Mouse (Mus musculus) spleen, adult 18-20 months (tissue): ENCODE results near the gene Fhl5.
"Not testable (repeated sequence)": the region's sequence is repeated elsewhere in the genome, so short reads cannot be mapped to it uniquely, and the experiment has no call there.

Experiments
- DNase-seq, 2 experiments: peaks; one replicate each; pipeline ENCODE4 v3.0.0; 2022; ENCODE audit warnings: mixed read lengths in 2 of 2

Fhl5 gene

DNA sequence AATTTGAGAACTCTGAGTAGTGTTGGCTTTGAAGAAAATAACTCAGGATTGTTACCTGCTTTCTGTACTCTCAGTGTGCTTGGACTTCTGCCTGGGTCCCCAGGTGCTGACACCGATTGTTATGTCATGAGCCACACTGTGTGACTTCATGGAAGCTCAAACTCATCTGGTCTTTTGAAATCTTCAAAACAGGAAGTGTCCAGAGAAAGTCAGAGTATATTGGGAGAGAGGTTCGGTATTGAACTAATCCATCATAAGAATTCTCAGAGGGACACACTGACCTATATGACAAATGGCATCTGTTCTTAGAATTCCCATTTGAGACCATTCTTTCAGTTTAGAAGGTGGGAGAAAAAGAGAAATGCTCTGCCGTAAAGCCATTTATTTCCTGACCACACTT, at the start of gene Fhl5:
Fhl5 (minus strand) TSS at position 101 of the 400 bp plus-strand sequence.
- no peak for DNase-seq

DNA sequence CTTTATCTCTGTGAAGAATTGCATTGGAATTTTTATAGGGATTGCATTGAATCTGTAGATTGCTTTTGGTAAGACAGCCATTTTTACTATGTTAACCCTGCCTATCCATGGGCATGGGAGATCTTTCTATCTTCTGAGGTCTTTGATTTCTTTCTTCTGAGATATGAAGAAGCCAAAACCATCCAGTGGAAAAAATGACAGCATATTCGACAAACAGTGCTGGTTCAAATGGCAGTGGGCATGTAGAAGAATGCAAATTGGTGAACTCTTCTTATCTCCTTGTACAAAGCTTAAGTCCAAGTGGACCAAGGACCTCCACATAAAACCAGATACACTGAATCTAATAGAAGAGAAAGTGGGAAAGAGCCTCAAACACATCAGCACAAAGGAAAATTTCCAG, 42.3 kb upstream of the Fhl5 start:
- not testable (repeated sequence) for DNase-seq

DNA sequence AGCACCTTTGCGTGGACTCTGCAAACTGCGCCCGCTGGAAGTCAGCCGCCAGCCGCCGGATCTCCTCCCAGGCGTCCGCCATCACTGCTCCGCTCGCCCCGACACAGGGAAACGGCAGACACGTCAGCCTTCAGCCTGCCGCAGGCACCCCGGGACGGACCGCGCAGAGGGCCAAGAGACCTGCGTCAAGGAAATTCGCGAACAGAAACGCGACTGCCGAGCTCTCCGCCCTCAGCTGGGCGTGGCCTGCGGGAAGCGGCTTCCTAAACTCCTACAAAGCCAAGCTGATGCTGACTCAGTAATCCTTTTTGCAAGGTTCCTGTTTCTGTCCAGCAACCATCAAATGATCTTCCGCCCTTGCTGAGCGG, 39.0 kb upstream of the Fhl5 start, which contains the start of gene Ufl1:
Ufl1 (minus strand) TSS at position 151 of the 368 bp plus-strand sequence.
- peak; percentile 87 to 95 for DNase-seq

DNA sequence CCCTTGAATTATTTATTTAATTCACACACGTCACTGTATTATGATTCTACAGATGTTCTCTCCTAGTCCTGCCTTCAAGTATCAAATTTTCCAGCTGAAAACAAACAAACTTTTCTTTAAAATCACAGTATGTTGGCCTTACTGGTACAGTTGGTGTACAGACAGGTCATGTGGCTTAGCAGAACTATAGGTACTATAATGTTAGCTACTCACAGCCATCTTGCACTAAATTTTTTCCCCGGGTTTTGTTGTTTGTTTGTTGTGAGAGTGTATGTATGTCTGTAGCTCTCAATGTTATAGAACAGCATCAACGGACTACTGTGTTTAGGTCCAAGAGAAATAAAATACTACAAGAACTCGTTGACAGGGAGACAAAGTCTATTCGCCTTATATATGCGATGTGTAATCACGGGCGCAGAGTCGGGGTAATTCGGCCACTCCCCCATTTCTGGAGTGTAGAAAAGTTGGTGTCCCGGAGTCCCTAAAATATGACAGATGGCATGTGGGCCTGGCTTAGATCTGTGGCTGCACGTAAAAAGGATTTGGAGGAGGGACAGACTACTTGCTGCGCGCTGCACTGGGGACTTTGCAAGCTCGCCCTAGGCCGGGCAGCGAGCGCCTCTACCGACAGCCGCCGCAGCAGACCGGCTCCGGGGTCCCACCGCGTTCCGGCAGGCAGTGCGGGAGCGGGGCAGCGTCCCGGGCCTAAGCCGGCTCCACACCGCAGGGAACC, 38.4 kb upstream of the Fhl5 start:
- DNase-seq: no peak

DNA sequence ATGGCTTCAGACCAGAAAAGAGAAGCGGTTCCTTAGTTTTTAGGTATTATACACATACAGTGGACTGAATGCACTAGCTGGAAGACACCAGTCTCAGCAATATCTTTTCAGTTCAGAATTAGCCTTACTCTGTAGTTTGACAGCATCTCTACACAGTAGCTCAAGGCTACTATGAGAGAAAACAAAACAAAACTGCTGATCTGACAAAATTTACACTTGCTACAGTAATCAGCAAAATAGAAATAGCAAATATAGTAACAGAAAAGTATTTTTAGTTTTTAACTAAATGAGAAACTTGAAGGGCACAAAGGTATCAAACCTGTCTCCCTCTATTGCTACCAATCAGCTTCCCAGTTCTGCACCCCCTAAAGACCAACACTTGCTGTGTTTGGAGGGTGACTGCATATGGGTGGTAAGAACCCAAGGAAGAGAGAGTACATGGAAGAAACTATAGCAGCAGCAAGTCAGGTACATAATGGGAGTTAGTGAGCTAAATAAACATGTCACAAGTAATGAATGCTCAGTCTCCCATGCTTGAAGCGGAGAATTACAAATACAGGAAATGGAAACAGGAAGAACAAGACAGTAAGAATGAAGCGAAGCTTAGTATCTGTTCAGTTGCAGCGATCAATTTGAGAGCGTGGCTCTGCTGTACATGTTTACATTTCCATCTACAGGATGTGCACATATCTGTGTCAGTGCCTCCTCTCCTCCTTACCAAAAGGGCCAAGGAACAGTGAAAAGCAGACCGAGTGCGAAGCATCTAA, 30.4 kb upstream of the Fhl5 start:
- DNase-seq: no peak

DNA sequence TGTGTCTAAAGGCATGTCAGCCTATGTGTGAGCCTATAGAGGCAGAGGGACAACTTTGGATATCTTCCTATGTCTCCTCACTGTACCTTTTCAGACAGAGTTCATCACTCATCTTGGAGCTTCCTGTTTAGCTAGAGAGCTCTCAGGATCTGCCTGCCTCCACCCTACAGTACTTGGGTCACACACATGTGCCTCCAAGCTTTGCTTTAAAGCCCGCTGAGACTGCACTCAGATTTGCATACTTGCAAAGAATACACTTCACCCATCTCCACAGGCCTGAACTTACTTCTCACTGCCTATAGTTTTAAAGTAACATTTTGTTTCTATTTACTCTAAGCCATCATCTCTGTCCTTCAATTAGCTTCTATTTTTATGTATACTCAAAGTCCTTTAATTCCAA, 29.2 kb upstream of the Fhl5 start:
- DNase-seq: no peak

DNA sequence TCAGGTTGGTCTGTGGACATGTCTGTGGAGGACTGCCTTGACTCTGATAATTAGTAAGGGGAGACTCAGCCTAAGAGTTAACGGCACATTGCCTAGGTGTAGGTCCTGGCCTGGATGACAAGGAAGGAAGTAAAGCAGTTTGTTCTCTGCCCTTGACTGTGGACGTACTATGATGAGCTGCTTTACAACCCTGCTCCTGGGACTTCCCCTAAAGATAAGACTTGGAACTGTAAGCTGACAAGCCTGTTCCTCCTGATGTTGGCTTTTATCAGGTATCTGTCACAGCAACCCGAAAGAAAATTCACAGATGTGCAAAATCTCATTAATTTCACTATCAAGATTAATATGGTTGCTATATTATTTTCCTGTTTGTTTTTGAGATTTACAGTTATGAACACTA, 24.5 kb upstream of the Fhl5 start:
- no peak for DNase-seq

DNA sequence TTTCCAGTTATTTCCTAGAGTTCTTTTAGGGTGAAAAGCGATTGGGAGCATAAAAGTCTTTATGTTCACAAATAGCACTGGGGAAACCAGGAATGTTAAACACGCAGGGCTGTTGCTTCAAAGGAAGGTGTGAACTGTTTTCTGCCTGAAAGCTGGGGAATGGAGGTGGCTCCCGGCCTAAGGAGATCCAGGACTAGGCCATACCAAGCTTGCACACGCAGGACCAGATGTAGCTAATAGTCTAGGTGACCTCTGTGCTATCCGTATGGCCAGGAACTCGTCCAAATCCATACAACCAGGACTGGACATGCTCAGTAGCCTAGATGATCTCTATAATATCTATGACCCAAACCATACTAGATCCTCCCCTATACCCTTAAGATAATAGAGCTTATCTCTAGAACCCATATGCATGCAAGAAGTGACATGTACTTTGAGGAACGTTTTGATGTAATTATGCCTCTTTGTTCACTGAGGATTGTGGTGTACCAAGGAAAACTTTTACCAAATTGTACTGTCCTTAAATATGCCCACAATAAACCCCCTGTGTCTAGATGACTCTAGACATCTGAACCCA, 15.2 kb upstream of the Fhl5 start:
- DNase-seq: no peak

DNA sequence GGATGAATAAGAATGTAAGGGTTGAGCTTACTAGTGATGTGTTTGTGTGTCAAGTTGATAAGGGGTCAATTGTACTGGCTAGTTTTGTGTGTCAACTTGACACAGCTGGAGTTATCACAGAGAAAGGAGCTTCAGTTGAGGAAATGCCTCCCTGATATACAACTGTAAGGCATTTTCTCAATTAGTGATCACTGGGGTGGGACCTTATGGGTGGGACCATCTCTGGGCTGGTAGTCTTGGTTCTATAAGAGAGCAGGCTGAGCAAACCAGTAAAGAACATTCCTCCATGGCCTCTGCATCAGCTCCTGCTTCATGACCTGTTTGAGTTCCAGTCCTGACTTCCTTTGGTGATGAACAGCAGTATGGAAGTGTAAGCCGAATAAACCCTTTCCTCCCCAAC, 7.0 kb downstream of the Fhl5 start:
- not testable (repeated sequence) for DNase-seq

DNA sequence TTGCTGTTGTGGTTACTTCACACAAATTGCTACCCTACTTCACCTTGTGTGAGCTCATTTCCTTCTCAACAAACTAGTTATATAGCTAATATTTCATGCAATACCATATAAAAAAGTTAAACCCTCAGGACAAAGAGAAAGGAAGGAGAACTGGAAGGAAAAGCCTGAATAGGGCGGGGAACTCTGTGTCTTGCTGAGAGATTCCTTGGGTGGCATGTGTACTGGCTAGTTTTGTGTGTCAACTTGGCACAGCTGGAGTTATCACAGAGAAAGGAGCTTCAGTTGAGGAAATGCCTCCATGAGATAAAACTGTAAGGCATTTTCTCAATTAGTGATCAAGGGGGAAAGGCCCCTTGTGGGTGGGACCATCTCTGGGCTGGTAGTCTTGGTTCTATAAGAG, 8.9 kb downstream of the Fhl5 start:
- not testable (repeated sequence) for DNase-seq

DNA sequence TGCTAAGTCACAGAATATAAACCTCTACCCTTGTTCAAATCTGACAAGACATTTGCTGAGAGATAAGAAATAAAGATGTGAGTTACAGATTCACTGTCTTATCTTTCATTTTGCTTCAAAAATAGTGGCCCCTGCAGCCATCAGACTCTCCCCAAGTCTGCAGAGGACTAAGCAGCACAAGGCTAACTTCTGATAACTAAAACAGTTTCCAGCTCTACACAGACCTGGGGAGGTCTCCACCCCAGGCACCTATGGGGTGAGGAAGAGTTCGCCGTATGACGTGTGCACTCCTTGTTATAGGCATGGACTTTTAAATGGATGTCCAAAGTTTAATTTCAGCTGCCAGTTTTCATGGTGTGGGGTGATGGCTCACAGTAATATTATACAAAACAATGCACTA, 10.1 kb downstream of the Fhl5 start:
- DNase-seq: no peak

DNA sequence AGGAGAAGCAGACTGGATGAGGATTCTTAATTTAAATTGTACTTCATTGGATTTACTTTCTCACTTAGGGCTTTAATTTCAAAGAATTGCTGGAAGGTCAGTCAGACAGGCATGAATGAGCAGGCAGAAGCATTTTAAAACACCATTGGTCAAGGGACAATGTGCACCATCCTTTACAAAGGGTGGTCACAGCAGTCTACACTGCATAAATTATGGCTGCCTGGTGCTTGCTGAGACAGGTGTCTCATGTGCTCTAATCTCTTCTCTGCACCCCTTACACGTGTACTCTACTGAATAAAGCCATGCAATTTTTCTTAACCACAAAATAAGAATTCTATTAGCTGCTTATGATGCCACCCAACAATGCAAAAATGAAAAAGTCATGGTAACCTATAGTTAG, 15.1 kb downstream of the Fhl5 start:
- DNase-seq: no peak

DNA sequence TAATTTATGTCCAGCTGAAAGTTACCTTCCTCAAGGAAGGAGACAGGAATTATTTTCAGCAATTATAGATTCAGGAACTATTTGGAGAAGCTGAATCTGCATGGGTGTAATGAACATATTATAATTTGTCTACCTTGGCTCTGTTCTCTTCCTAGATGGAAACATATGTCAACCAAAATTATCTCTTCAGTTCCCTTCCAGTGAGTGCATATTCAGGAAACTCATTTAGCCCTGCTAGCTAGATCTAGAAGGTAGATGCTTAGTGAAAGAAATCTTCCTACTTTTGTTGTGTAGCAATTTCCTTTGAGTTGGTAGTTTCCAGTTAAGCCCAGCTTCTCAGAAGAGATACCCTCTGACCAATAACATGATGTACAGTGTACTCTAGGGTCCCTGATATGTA, 20.7 kb downstream of the Fhl5 start:
- DNase-seq: no peak

DNA sequence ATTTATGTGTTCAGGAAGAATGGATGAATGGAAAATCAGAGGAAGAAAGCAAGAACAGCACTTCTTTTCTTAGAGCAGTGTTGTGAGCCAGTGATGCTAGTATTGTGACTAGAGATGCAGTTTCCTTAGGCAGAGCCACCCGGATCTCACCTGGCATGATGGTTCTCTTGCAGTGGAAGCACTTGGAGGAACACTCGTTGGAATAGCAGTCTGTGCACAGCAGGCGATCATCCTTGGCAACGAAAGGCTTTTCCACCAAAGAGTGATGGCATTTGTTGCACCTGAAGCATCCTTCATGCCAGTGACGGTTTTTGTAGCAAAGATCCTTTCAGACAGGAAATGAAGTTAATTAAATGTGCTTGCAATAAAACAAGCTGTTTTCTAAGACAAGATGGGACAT, 29.2 kb downstream of the Fhl5 start:
- no peak for DNase-seq

DNA sequence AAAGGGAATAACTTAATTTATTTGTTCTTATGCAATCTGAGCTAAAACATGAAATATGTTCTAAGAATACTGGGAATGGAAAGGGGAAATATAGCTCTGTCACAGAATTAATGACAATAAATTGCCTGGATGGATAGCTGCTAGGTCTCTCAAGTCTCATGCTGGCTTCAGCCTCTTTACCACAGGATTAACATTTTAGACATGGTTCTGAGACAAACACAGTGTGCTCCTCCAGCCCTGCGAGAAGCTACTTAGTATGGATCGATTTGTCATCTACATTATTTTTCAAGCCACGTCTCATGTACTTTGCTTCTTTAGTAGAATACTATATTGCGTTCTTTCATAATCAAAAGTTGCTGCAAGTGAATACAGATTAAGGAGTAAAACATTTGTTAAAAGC, 36.5 kb downstream of the Fhl5 start:
- no peak for DNase-seq

DNA sequence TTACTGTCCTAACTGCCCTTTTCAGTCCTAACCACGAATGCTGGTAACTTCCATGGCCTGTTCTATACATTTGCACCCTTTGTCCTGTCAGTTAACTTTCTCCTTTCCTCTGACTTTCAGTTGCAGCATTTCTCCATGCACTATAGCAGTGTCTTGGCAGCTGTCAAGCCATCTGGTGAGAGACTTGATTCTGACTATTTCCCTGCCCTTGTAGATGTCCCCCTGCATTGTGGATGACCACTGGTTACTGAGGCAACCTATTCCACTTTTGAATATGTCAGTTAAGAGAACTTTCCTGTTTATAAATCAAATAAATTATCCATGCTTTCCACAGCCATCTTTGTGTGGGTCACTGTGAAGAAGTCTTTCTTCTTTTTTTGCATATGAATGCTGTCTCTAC, 45.4 kb downstream of the Fhl5 start:
- DNase-seq: no peak

DNA sequence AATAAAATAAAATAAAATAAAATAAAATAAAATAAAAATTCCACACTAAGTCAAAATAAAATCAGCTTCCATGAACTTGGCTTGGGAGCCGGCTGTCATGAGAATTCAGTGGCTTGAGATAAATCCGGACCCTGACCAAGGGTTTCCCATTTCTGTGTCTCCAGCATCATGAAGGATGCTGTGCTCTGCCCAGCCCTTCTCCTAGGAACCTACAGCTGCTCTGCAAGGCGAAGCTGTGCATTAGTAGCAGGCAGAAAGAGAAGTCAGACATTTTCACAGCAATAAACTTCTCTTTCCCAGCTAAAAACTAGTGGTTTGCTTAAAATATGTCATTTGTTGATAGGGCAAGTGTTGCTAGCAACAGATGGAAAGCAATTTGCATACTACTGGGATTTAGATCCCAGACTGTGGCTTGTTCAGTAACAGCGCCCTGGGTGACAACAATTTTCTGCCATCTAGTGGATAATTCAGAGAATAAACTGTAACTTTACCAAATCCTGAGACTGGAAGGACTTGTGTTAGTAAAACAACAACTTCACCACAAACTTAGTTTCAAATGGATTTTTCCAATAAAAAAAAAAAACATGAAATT, 63.0 kb downstream of the Fhl5 start:
- no peak for DNase-seq
